Mouse (Mus musculus): ENCODE results near the gene Anks6.

GRCm38 (mm10) chr4:46986054-46986453, 71.2 kb downstream of the Anks6 start:
- TF ChIP-seq TAL1 (IDR thresholded peaks at IDR 0.05; ENCODE audit: low read length) (no peak), POLR2AphosphoS2 (IDR thresholded peaks at IDR 0.05; ENCODE audit: low read length) (no peak), MAFK (IDR thresholded peaks at IDR 0.05; ENCODE audit: borderline replicate concordance, low read depth, low read length) (no peak), POLR2A (IDR thresholded peaks at IDR 0.05; ENCODE audit: control insufficient read depth in 1 of 2, insufficient read depth in 1 of 2, low read depth in 1 of 2, low read length in 2 of 2, poor library complexity in 1 of 2) (no peak)

Data from MEL (cell line).